Mouse (Mus musculus): ENCODE measurements around the gene Cdk8. TPM values are rescaled to one million over a fixed set of nuclear protein-coding genes. Genes with fewer than 3 reads are reported as not detected.

Gene Cdk8
- polyA plus RNA-seq, 1 experiment from 2014 or later, result 25.7 TPM

GRCm38 (mm10) chr5:146283899-146284298 is 52.9 kb downstream of the Cdk8 start:
- ATAC-seq (ENCODE audit: low FRiP score) (no peak), DNase-seq (ENCODE audit: low spot score) (no peak)
- Histone ChIP-seq H3K9ac (no peak overlapping the region), H3K27me3 (ENCODE audit: control insufficient read depth, insufficient read depth, low read length) (no peaks in the 10 kb centered on the region), H3K9me3 (ENCODE audit: control insufficient read depth, low read length) (no peaks in the 10 kb centered on the region), H3K4me1 (replicated peaks; ENCODE audit: control insufficient read depth, insufficient read depth, low read length) (peaks cover 5% of the 10 kb centered on the region; the same call in 1 of the 2 replicates), H3K4me3 (replicated peaks; ENCODE audit: low read length) (no peak overlapping the region), H3K36me3 (replicated peaks; ENCODE audit: control insufficient read depth, insufficient read depth) (peaks cover 52% of the 10 kb centered on the region), H3K27ac (no peak overlapping the region), H3K4me2 (replicated peaks) (no peak overlapping the region)
- WGBS, result 92% methylated on average over 6 of the region's 6 CpGs

DNA sequence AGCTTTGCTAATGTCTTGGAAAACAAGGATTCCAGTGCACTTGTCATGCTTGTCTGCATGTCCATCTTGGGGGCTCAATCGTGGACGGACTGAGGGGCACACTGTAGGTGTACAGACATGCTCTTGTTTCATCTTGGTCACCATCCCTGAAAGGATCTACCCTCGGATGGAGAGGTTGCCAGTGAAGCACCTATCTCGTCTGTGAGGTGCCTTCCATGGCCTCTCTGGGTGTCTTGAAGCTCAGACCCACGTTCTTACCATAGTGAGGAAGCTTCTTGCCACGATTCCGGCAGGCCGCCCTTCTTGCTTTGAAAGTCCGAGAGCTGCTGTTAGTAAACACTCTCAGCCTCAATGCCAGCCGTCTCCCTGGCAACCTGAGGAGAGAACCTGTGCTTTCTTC is 56.4 kb downstream of the Cdk8 start:
- no peak overlapping the region for H3K27ac ChIP-seq
- no peaks in the 10 kb centered on the region for H3K27me3 ChIP-seq (ENCODE audit: control insufficient read depth, insufficient read depth, low read length)
- H3K9ac ChIP-seq, result no peak overlapping the region
- H3K9me3 ChIP-seq (ENCODE audit: control insufficient read depth, low read length), result no peaks in the 10 kb centered on the region
- no peak overlapping the region for H3K4me2 ChIP-seq (replicated peaks)
- DNase-seq (ENCODE audit: low spot score) (no peak), ATAC-seq (ENCODE audit: low FRiP score) (no peak)
- H3K36me3 ChIP-seq (replicated peaks; ENCODE audit: control insufficient read depth, insufficient read depth), result peaks cover 72% of the 10 kb centered on the region
- no peak overlapping the region for H3K4me3 ChIP-seq (replicated peaks; ENCODE audit: low read length)
- 86% methylated on average over 10 of the region's 10 CpGs for WGBS
- H3K4me1 ChIP-seq (replicated peaks; ENCODE audit: control insufficient read depth, insufficient read depth, low read length), result no peaks in the 10 kb centered on the region

- H3K9ac ChIP-seq, result no peak overlapping the region
- no peak overlapping the region for H3K27ac ChIP-seq
- H3K27me3 ChIP-seq (ENCODE audit: control insufficient read depth, insufficient read depth, low read length), result no peaks in the 10 kb centered on the region
- WGBS, result 87% methylated on average over 13 of the region's 13 CpGs
- no peaks in the 10 kb centered on the region for H3K9me3 ChIP-seq (ENCODE audit: control insufficient read depth, low read length)
- peaks cover 74% of the 10 kb centered on the region for H3K36me3 ChIP-seq (replicated peaks; ENCODE audit: control insufficient read depth, insufficient read depth)
- ATAC-seq (ENCODE audit: low FRiP score) (no peak), DNase-seq (ENCODE audit: low spot score) (no peak)
- H3K4me3 ChIP-seq (replicated peaks; ENCODE audit: low read length), result no peak overlapping the region
- H3K4me2 ChIP-seq (replicated peaks), result no peak overlapping the region
- no peaks in the 10 kb centered on the region for H3K4me1 ChIP-seq (replicated peaks; ENCODE audit: control insufficient read depth, insufficient read depth, low read length)
These were observed 57.0 kb downstream of the Cdk8 start for GRCm38 (mm10) chr5:146288048-146288501.

- no peak overlapping the region for H3K9ac ChIP-seq
- no peaks in the 10 kb centered on the region for H3K9me3 ChIP-seq (ENCODE audit: control insufficient read depth, low read length)
- H3K27ac ChIP-seq, result no peak overlapping the region
- no peaks in the 10 kb centered on the region for H3K4me1 ChIP-seq (replicated peaks; ENCODE audit: control insufficient read depth, insufficient read depth, low read length)
- no peak overlapping the region for H3K4me2 ChIP-seq (replicated peaks)
- ATAC-seq (ENCODE audit: low FRiP score) (no peak), DNase-seq (ENCODE audit: low spot score) (no peak)
- 84% methylated on average over 7 of the region's 7 CpGs for WGBS
- peaks cover 67% of the 10 kb centered on the region for H3K36me3 ChIP-seq (replicated peaks; ENCODE audit: control insufficient read depth, insufficient read depth)
- H3K4me3 ChIP-seq (replicated peaks; ENCODE audit: low read length), result no peak overlapping the region
- no peaks in the 10 kb centered on the region for H3K27me3 ChIP-seq (ENCODE audit: control insufficient read depth, insufficient read depth, low read length)
These were observed 58.9 kb downstream of the Cdk8 start for GRCm38 (mm10) chr5:146289921-146290320.

DNA sequence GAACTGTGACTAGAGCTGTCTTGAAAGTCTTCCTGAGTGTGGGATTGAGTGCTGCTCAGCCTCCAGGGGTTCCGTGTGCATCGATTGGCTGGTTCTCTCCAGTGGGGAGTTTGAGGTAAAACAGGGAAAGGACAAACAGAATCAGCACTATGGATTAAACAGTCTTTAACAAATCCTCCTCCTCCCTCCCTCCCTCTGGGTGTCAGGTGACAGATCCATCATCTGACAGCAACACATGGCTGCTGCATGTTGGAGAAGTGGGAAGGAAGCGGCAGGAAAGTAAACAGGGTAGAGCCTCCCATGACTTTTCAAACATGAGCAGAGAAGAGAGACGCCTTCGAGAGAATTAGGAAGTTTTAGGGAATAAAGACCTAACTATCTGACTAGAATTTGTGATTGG is 59.4 kb downstream of the Cdk8 start:
- H3K4me2 ChIP-seq (replicated peaks), result no peak overlapping the region
- H3K4me3 ChIP-seq (replicated peaks; ENCODE audit: low read length), result no peak overlapping the region
- H3K36me3 ChIP-seq (replicated peaks; ENCODE audit: control insufficient read depth, insufficient read depth), result peaks cover 68% of the 10 kb centered on the region
- WGBS, result 88% methylated on average over 5 of the region's 5 CpGs
- no peak overlapping the region for H3K9ac ChIP-seq
- DNase-seq (ENCODE audit: low spot score), result no peak
- H3K9me3 ChIP-seq (ENCODE audit: control insufficient read depth, low read length), result no peaks in the 10 kb centered on the region
- ATAC-seq (ENCODE audit: low FRiP score), result no peak
- H3K27me3 ChIP-seq (ENCODE audit: control insufficient read depth, insufficient read depth, low read length), result no peaks in the 10 kb centered on the region
- H3K4me1 ChIP-seq (replicated peaks; ENCODE audit: control insufficient read depth, insufficient read depth, low read length), result no peaks in the 10 kb centered on the region
- no peak overlapping the region for H3K27ac ChIP-seq

DNA sequence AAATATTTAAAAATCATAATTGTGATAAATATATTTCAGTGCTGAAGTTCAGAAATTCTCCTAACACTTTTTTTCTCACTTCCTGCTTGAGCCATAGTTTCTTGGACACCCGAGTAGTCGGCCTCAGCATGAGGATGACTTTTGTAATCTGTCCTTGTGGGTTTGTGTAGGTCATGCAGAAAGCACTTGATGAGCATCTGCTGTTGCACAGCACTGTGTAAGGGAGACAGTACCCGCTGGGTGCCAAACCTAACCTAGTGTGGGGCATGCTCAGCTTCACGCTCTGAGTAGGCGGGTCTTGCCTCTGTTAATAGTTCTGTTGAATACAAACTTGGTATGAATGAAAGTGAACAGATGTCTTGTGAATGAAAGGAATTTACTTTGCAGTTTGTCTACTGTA is 60.5 kb downstream of the Cdk8 start:
- Histone ChIP-seq H3K27ac (no peak overlapping the region), H3K9me3 (ENCODE audit: control insufficient read depth, low read length) (no peaks in the 10 kb centered on the region), H3K36me3 (replicated peaks; ENCODE audit: control insufficient read depth, insufficient read depth) (peaks cover 70% of the 10 kb centered on the region), H3K9ac (no peak overlapping the region), H3K27me3 (ENCODE audit: control insufficient read depth, insufficient read depth, low read length) (no peaks in the 10 kb centered on the region), H3K4me3 (replicated peaks; ENCODE audit: low read length) (no peak overlapping the region), H3K4me1 (replicated peaks; ENCODE audit: control insufficient read depth, insufficient read depth, low read length) (no peaks in the 10 kb centered on the region), H3K4me2 (replicated peaks) (no peak overlapping the region)
- WGBS, result 85% methylated on average over 5 of the region's 5 CpGs
- no peak for DNase-seq (ENCODE audit: low spot score)
- ATAC-seq (ENCODE audit: low FRiP score), result no peak

DNA sequence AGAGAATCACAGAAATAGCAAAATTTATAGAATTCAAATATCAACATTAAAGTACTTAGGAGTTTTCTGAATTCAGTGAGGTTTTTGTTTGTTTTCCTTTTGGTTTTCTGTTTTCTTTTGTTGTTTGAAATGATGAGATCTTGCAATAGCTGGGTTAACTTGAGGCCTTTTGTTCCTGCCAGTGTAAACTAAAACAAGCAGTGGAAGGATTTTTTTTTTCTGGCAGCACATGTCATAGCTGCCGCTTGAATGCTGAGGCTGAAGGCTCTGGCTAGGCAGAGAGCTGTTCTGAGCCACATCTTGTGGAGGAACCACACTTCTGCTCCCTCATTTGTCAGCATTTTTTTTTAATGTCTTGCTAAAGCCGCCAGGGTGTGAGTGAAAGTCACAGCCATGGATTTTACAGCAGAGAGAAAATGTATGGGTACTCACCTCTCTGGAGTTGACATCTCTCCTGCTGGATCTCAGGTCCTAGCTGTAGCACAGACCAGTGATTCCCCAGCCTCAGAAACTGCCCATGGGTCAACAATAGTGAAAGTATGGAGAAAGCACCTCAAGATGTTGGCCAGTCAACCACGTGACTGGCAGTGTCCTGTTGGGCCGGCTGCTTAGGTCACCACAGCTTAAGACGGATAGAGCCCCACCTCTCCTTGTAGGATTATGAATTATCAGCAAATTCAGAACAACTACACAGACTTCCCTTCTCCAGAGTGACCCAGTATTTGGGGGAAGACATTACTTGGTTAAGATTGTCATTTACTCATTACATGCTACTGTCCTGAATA is 62.1 kb downstream of the Cdk8 start:
- Histone ChIP-seq H3K27ac (no peak overlapping the region), H3K4me1 (replicated peaks; ENCODE audit: control insufficient read depth, insufficient read depth, low read length) (no peaks in the 10 kb centered on the region), H3K9me3 (ENCODE audit: control insufficient read depth, low read length) (no peaks in the 10 kb centered on the region), H3K27me3 (ENCODE audit: control insufficient read depth, insufficient read depth, low read length) (no peaks in the 10 kb centered on the region), H3K36me3 (replicated peaks; ENCODE audit: control insufficient read depth, insufficient read depth) (peaks cover 70% of the 10 kb centered on the region), H3K4me2 (replicated peaks) (no peak overlapping the region), H3K4me3 (replicated peaks; ENCODE audit: low read length) (no peak overlapping the region), H3K9ac (no peak overlapping the region)
- 90% methylated on average over 5 of the region's 5 CpGs for WGBS
- ATAC-seq (ENCODE audit: low FRiP score) (no peak), DNase-seq (ENCODE audit: low spot score) (no peak)

GRCm38 (mm10) chr5:146293919-146294700 is 63.1 kb downstream of the Cdk8 start:
- 90% methylated on average over 11 of the region's 11 CpGs for WGBS
- H3K4me3 ChIP-seq (replicated peaks; ENCODE audit: low read length), result no peak overlapping the region
- ATAC-seq (ENCODE audit: low FRiP score), result no peak
- no peaks in the 10 kb centered on the region for H3K4me1 ChIP-seq (replicated peaks; ENCODE audit: control insufficient read depth, insufficient read depth, low read length)
- H3K4me2 ChIP-seq (replicated peaks), result no peak overlapping the region
- H3K27ac ChIP-seq, result no peak overlapping the region
- H3K36me3 ChIP-seq (replicated peaks; ENCODE audit: control insufficient read depth, insufficient read depth), result peaks cover 71% of the 10 kb centered on the region
- no peak for DNase-seq (ENCODE audit: low spot score)
- no peaks in the 10 kb centered on the region for H3K9me3 ChIP-seq (ENCODE audit: control insufficient read depth, low read length)
- H3K27me3 ChIP-seq (ENCODE audit: control insufficient read depth, insufficient read depth, low read length), result no peaks in the 10 kb centered on the region
- no peak overlapping the region for H3K9ac ChIP-seq

DNA sequence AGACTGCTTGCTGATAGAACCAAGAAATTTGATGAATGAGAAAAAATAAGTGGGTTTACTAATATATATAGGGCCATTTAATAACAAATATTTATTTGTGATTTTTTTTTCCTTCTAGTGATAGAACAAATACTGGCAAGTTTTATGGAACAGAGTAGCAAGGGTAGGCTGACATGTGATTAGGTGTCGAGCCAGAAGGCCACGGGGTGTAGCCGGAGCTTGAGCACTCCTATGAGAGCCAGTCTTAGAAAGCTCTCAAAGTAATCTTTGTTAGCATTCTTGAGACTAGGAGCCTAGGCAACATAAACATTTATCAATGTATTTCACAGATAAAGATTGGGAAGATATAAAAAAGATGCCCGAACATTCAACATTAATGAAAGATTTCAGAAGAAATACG is 63.8 kb downstream of the Cdk8 start:
- H3K27me3 ChIP-seq (ENCODE audit: control insufficient read depth, insufficient read depth, low read length), result no peaks in the 10 kb centered on the region
- DNase-seq (ENCODE audit: low spot score) (no peak), ATAC-seq (ENCODE audit: low FRiP score) (no peak)
- 96% methylated on average over 5 of the region's 5 CpGs for WGBS
- H3K4me1 ChIP-seq (replicated peaks; ENCODE audit: control insufficient read depth, insufficient read depth, low read length), result no peaks in the 10 kb centered on the region
- no peaks in the 10 kb centered on the region for H3K9me3 ChIP-seq (ENCODE audit: control insufficient read depth, low read length)
- H3K36me3 ChIP-seq (replicated peaks; ENCODE audit: control insufficient read depth, insufficient read depth), result peaks cover 74% of the 10 kb centered on the region
- no peak overlapping the region for H3K27ac ChIP-seq
- H3K4me3 ChIP-seq (replicated peaks; ENCODE audit: low read length), result no peak overlapping the region
- H3K4me2 ChIP-seq (replicated peaks), result no peak overlapping the region
- no peak overlapping the region for H3K9ac ChIP-seq
